Mouse (Mus musculus): ENCODE results near the gene Zfp335.
A peak's percentile ranks its signal among the peaks of the same experiment; 100 is the strongest.
"Not testable (repeated sequence)": the region's sequence is repeated elsewhere in the genome, so short reads cannot be mapped to it uniquely, and the experiment has no call there.

Zfp335 gene

DNA sequence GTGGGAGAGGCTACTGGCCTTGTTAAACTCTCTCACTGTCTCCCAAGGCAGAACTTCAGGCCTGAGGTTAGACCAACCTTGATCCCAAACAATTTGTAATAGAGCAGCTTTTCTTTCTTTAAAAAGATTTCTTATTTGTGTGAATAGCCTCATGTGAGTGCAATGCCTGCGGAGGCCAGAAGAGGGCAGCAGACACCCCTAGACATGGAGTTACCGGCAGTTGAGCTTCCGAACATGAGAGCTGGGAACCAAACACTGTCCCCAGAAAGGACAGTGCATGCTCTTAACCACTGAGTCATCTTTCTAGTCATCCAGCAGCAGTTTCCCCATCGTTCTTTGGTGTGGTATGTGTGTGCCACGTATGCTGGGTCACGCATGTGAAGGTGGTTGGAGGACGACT, 44.0 kb downstream of the Zfp335 start:
- DNase-seq (ENCODE audit: low read depth, low spot score), result no peak

DNA sequence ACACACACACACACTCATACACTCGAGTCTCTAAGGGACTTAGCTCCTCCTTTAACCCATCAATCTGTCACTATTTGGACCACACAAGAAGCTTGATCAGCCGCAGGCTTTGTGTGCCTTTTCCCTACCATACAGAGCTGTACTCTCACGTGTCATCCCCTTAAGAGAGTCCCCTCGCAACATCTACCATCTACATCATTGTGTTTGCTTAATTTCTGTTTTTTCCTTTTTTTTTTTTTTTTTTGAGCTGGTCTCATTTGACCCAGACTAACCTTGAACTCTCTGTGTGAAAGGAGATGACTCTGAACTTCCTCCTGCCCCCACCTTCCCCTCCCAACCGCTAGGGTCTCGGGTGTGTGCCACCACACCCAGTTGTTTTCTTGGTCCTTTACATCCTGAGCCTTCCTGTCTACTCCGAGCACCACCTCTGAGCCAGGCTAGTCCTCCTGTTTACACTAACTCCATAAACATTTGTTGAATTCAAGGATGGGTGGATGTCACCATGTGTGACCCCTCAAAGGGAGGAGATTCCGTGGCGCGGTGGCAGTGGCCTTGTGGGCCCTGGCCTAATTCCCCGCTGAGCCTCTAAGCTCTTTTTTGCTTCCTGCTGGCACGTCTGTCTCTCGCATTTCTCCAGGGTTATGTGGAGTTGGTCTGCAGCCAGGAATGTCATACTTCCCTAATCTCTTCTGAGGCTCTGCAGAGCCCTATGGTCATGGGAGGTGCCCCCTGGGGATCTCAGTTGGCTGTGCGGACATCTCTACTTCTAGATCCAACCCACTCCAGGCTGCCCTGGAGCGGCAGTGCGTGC, 44.6 kb downstream of the Zfp335 start:
- no peak for DNase-seq (ENCODE audit: low read depth, low spot score)

DNA sequence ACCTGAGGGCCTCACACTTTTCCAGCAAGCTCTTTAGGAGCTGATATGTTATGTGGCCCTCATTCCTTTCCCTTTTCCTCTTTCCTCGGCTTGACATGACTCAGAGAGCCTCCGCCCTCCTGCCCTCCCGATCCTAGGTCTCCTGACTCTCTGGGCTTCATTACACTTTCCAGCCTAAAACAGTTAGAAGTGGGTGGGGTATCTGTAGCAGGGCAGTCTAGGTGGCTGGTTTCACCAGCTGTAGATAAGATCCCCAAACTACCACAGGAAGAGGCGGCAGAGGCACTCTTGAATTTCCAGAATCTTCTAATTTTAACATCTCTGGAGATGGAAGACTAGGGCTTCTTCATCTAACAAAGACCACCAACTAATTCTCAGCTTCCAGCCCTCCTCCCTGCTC, 47.0 kb downstream of the Zfp335 start:
- DNase-seq (ENCODE audit: low read depth, low spot score), result no peak

DNA sequence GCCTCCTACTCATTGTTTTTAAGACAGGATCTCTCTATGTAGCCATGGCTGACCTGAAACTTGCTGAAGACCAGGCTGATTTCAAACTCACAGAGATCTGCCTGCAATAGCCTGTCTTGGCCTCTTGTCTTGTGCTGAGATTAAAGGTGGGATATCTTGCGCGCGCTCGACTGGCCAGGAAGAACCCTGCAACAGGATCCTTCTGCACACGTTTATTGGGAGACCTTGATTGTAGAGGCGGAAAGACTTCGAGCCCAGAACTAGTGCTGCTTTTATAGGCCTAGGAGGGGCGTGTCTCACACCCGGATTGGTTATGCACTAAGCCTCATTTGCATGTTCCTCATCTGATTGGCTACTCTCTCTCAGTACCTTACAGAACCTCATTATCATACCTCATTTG, 48.1 kb downstream of the Zfp335 start:
- DNase-seq (ENCODE audit: low read depth, low spot score), result not testable (repeated sequence)

DNA sequence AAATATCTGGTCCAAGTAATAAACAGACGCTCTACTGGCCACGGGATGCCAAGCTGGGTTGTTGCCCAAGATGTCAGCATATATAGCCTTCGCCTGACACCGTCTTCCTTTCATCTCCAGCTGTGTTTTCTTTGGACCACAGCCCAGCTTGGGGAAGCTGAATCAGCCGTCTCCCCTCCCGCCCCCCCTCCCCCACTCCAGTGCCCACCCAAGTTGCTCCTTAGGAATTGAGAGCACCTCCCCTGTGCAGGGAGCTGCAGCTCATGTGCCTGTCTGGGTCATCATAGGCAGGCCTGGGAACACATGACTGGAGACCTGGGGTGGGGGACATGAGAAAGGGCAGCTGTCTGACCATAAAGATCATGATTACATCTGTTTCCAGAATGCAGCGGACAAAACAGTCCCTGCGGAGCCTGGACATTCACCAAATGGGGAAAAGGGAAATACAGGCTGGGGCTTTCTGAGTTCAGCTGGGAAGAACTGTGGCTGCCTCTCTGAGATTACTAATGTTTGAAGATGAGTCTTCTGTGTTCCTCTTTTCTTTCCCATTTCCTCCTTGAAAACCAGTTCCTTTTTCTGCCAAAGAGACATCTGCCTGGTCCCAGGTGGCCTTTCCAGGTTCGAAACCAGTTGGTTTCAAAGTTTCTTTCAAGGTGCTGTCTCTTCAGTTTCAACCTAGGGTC, 49.2 kb downstream of the Zfp335 start:
- DNase-seq (ENCODE audit: low read depth, low spot score), result no peak

DNA sequence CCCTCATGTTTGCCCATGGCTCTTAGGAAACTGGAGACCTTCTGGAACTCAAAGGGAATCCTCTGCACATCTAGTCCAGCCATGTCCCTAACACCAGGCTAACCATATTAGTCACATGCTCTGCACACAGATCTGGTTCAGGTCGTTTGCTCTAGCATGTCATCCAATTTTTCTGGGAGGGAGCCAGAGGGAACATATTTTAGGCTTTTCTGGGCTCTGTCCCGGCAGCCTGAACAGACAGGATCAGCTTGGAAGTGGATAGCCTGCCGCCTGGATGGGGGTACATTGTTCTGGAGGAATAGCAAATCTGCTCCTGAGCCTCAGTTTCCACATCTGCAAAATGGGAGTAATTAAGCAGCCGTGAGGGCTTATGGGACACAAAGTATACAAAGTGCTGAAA, 50.5 kb downstream of the Zfp335 start:
- no peak for DNase-seq (ENCODE audit: low read depth, low spot score)

DNA sequence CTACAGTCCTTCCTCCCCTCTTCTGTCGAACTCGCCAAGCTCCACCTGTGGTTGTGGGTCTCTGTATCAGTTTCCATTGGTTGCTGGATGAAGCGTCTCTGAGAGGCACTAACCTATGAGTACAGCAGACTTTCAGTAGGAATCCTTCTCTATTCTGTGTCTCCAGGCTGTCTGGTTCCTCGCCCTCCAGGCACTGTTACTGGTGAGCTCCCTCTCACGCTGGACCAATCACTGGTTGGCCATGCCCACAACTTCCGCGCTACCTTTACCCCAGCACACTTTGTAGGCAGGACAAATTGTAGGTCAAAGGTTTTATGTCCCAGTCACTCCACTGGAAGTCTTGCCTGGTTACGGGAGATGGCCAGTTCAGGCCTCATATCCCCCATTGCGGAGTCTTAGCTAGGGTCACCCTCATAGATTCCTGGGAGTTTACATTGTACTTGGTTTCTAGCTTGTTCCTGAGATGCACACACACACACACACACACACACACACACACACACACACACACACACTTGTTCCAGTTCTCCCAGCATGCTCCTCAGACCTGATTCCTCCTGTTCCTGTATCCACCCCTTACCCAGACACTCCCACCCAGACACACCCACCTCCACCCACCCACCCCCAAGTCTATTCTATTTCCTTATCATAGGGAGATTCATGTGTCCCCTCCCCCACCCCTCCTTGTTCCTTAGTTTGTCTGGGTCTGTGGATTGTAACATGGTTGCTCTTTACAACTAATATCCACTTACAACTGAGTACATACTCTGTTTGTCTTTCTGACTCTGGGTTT, 51.7 kb downstream of the Zfp335 start:
- DNase-seq (ENCODE audit: low read depth, low spot score), result no peak

DNA sequence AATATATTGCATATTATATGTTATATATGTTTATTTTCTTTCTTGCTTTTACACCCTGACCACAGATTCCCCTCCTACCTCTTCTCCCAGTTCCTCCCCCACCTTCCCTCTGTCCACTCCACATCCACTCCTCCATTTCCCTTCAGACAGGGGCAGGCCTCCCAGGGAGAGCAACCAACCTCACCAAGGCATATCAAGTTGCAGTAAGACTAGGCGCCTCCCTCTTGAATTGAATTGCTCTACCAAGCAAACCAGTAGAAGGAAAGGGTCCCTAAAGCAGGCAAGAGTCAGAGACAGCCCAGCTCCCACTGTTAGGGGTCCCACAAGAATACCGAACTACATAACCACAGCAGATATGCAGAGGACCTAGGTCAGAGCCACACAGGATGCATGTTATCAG, 52.4 kb downstream of the Zfp335 start:
- DNase-seq (ENCODE audit: low read depth, low spot score), result no peak

DNA sequence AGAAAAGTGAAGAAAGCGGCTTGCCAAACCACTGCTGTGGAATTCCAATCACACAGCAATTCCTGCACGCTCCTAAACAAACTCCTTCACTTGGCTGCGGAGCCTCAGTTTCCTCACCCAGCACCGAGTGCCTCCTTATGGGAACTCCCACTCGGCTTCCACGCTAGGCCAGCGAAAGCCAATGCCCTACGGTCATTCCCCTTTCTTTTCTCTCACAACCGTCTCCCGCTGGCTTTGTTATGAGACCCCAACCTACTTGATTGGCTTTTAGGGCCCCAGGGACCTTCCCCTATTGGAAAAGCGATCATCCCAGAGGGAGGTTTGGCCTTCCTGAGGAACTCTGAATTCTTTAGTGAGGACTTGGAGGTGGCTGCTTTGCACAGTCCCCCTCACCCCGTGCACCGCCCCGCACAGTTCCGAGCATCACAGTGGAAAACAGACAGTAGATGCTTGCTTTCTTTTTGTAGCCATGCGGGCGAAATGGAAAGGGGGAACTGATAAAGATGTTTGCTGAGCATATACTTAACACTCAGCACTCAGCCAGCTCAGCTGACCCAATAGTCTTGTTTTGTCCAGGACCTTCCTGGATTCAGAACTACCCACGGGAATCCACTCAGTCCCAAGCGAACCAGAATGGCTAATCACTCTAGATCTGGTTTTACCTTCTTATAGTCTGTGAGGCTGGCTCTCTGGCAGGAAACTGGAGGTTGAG, 53.6 kb downstream of the Zfp335 start:
- DNase-seq (ENCODE audit: low read depth, low spot score), result no peak

DNA sequence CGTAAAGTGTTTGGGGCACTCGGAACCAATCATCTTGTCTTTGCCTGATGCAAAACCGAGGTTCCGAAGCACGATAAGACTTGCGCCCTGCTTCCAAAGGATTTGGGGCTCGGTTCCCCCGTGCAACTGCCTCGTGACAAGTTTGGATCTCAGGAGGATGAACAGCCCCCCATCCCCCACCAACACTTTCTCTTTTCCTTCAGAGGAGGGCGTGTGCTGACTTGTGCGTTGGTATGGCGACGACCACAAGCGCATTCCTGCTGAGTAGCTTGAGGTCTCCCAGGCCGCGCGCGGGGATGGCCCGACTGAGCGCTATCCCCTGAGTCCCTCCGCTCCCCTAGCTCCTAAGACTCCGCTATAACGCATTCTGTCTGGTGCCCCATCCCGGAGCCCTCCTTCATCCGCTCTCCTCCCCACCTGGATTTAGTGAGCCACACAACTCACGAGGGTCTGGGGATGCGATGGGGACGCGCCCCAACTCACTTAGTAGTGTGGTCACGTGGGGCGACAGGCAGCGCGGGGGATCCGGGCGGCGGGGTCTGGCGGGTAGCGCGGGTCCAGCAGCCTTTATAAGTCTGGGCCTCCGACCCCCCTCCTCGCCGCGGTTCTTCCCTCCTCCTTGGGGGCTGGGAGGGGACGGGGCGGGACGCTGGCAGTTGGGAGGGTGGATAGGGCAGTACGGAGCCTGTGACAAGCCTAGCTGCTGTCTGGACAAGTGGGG, 54.3 kb downstream of the Zfp335 start, which contains the start of gene Pltp:
Gene Pltp (minus strand): TSS at position 611 of the 721 bp plus-strand sequence.
- DNase-seq (ENCODE audit: low read depth, low spot score), result peak; percentile 63

DNA sequence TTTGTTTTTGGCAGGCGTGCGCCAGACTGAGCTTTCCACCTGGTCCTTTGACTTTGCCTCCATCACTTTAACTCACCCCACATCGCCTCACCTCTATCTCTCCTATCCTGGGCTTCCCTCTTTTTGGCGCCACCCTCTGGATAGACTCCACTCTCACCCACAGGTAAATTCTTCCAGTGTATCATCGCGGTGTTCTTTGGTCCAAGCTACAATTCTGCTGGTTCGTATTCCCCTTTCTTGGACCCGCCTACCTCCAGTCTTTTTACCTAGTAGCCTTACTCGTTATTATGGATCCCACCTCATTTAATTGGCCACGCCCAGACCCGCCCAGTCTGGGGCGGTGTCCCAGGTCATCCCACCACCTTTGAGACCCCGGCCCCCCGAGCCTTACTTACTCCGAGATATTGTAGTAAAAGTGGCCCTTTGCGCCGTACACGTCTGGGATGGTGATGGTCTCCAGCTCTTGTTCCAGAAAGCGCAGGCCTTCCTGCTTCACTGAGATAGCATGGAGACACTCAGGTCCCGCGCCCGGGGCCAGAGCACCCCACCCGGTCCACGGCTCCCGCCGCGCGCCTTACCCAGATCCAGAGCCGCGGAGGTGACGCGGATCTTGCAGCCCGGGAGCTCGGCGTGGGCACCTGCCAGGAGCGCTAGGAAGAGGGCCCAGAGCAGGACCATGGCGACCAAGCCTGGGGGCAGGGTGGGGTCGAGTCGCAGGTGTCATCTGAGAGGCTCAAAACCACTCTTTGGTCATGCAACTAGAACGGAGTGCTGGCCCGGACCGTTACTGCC, 55.1 kb downstream of the Zfp335 start:
- no peak for DNase-seq (ENCODE audit: low read depth, low spot score)

DNA sequence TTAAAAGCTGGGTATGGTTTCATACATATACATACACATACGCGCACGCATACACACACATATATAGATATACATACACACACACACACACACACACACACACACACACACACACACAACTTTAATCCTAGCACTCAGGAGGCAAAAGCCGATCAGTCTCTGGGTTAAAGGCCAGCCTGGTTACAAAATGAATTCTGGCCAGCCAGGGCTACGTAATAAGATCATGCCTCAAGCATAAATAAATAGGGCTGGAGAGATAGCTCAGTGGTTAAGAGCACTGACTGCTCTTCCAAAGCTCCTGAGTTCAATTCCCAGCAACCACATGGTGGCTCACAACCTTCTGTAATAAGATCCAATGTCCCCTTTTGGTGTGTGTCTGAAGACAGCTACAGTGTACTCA, 56.0 kb downstream of the Zfp335 start:
- not testable (repeated sequence) for DNase-seq (ENCODE audit: low read depth, low spot score)

DNA sequence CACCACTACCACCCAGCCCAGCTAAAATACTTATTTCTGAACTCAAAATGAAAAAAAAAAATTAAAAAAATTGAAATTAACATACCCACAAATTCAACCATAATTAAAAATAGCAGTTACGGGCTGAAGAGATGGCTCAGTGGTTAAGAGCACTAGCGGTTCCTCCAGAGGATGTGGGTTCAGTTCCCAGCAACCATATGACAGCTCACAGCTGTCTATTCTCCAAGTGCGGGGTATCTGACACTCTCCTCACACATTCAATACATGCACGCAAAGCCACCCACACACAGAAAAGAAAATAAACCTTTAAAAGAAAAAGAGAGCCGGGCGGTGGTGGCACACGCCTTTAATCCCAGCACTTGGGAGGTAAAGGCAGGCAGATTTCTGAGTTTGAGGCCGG, 61.5 kb downstream of the Zfp335 start:
- DNase-seq (ENCODE audit: low read depth, low spot score), result no peak

DNA sequence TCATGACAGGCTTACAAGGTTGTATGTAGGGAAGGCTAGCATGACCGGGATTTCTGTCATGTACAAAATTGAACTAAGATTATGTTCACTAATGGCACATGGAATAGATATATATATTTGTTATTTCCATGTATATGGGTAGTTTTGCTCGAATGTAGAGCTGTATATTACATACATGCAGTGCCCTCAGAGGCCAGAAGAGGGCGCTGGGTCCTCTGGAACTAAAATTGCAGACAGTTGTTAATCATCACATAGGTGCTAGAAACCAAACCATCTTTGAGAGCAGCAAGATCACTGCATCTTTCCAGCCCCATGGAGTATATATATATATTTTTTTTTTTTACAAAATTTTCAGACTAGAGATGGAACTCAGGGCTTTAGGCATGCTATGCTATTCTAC, 65.8 kb downstream of the Zfp335 start:
- DNase-seq (ENCODE audit: low read depth, low spot score), result no peak
